Mouse (Mus musculus) midbrain, postnatal 0 days (tissue): Measurements from ENCODE around the gene Hcrt. TPM values are rescaled to one million over a fixed set of nuclear protein-coding genes. Genes with fewer than 3 reads are reported as not detected.

ENCODE experiments used
- ATAC-seq: fragments of 200-750 bp; cut with Nextera tagmentation; 2 replicates; pipeline ENCODE4 v1.8.0; 2017; ENCODE audit warnings: moderate number of reproducible peaks, mild to moderate bottlenecking, moderate TSS enrichment, moderate library complexity; ENCODE audit not compliant: low FRiP score
- DNase-seq: peaks from one replicate; pipeline ENCODE4 v3.0.0-alpha.2; 2015; ENCODE audit warnings: low spot score
- H3K27ac ChIP-seq: fragments of 300-500 bp; sonication (generic); 2 replicates; pipeline ENCODE4 v1.5.1; 2014; ENCODE audit warnings: low read depth, mild to moderate bottlenecking, low read length, mixed read lengths
- H3K27me3 ChIP-seq: fragments of 300-500 bp; sonication (generic); 2 replicates; pipeline ENCODE4 v1.6.1; 2014; ENCODE audit warnings: low read length, control low read depth, mixed read lengths; ENCODE audit not compliant: insufficient read depth
- H3K36me3 ChIP-seq: fragments of 300-500 bp; sonication (generic); 2 replicates; pipeline ENCODE4 v1.6.1; 2014; ENCODE audit warnings: low read length, control low read depth, mixed read lengths; ENCODE audit not compliant: insufficient read depth
- H3K4me1 ChIP-seq: fragments of 300-500 bp; sonication (generic); 2 replicates; pipeline ENCODE4 v1.6.1; 2014; ENCODE audit warnings: mild to moderate bottlenecking, control low read depth, antibody characterized with exemption, low read length, mixed read lengths; ENCODE audit not compliant: insufficient read depth
- H3K4me2 ChIP-seq: fragments of 300-500 bp; sonication (generic); 2 replicates; pipeline ENCODE4 v1.6.1; 2014; ENCODE audit warnings: low read depth, mild to moderate bottlenecking, low read length, mixed read lengths; ENCODE audit not compliant: poor library complexity, severe bottlenecking
- H3K4me3 ChIP-seq: fragments of 300-500 bp; sonication (generic); 2 replicates; pipeline ENCODE4 v1.5.1; 2014; ENCODE audit warnings: low read depth, mild to moderate bottlenecking, low read length, moderate library complexity
- H3K9ac ChIP-seq: fragments of 300-500 bp; sonication (generic); replicated peaks from 2 replicates; pipeline ENCODE4 v1.6.1; 2014; ENCODE audit warnings: mild to moderate bottlenecking, low read length, moderate library complexity, mixed read lengths; ENCODE audit not compliant: poor library complexity, severe bottlenecking
- H3K9me3 ChIP-seq: fragments of 300-500 bp; sonication (generic); 2 replicates; pipeline ENCODE4 v1.6.1; 2016; ENCODE audit warnings: low read length, control low read depth
- CTCF ChIP-seq: IDR thresholded peaks from 2 replicates; pipeline ENCODE4 v1.5.1; 2016; ENCODE audit warnings: antibody characterized with exemption, mild to moderate bottlenecking
- WGBS: fragments of 180-500 bp; shearing (Covaris S2); extraction: QIAGEN DNeasy Blood & Tissue Kit; methylation state at CpG from one replicate; pipeline ENCODE4 v1.1.7; 2014; 5-methylcytosine and 5-hydroxymethylcytosine counted together
- polyA plus RNA-seq: library from polyadenylated mRNA; unstranded; fragments of >200 nt; fragmentation: Nextera tagmentation; extraction: Ambion mirVana; gene quantifications from 2 replicates; pipeline ENCODE4 v1.2.1, GENCODE M21; 2015
- total RNA-seq: library from RNA; depleted of rRNA; stranded (reverse); fragments of >200 nt; gene quantifications from 2 replicates; pipeline ENCODE4 v1.2.3, GENCODE M21; 2014

Gene Hcrt
- total and polyA plus RNA-seq, 2 experiments from 2014 or later, result 4.5 to 16.8 TPM

DNA sequence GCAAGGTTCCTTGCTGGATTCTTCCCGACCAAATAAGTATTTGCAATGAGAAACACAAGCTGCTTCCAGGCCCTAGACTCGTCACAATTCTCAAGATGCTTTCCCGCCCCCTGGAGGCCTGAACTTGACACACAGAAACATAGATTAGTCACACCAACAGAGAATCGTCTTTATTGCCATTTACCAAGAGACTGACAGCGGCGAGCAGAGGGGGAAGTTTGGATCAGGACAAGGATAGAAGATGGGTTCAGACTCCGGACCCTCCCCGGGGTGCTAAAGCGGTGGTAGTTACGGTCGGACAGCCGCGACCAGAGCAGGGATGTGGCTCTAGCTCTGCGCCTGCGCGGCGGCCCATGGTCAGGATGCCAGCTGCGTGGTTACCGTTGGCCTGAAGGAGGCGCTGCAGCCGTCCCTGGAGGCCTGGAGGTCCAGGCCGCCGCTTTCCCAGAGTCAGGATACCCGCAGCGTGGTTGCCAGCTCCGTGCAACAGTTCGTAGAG, 1.1 kb downstream of the Hcrt start:
- DNase-seq (peak; percentile 91), ATAC-seq (peak; percentile 58; the same call in 1 of the 2 replicates)
- WGBS, result 1% methylated on average over 27 of the region's 27 CpGs
- Histone ChIP-seq H3K4me3 (peak overlapping the region; percentile 40), H3K27me3 (no peaks in the 10 kb centered on the region), H3K4me1 (0 out of 2 replicates have a peak, but pooled peaks cover 7% of the 10 kb centered on the region), H3K27ac (peak overlapping the region; percentile 57), H3K9me3 (no peaks in the 10 kb centered on the region), H3K9ac (peak overlapping the region; percentile 45), H3K36me3 (0 out of 2 replicates have a peak, but pooled peaks cover 3% of the 10 kb centered on the region), H3K4me2 (peak overlapping the region; percentile 63)
- TF ChIP-seq CTCF, result peak; percentile 83

DNA sequence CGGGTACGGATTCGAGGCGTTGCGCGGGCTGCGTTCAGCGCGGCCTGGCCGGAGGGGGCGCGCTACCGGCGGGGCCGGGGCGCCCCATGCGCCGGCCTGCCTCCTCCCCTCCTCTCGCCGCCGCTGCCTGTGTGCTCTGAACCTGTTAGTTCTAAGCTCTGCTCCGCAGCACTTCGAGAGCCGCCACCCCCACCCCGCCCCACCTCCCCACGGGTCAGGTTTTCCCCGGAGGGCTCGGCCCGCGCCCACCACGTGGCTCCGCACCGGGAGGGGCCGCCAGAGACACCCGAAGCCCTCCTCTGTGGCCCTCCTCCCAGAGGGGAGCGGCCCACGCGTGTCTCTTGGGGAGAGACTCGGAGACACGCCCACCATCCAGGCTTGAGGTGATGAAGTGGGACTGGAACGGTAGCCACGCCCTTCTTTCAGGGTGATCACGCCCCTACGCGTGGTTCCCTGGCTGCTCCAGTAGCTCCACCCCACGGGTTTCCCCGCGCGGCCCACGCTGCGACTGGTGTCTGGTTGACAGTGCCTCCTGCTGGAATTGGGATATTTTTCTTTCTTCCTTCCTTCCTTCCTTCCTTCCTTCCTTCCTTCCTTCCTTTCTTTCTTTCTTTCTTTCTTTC, 3.0 kb downstream of the Hcrt start, which contains the start of gene Kcnh4:
Kcnh4 (minus strand) TSS at position 332 of the 623 bp plus-strand sequence.
- H3K4me2 ChIP-seq, result peak within 1 kb of the TSS; percentile 73
- peak within 1 kb of the TSS; percentile 74 for H3K9ac ChIP-seq
- ATAC-seq (peak; percentile 74), DNase-seq (peak; percentile 91)
- no peaks in the 10 kb centered on the region for H3K9me3 ChIP-seq
- H3K4me3 ChIP-seq, result peak within 1 kb of the TSS; percentile 65
- H3K4me1 ChIP-seq, result 0 out of 2 replicates have a peak, but pooled peaks cover 7% of the 10 kb centered on the region
- TF ChIP-seq CTCF, result peak; percentile 78
- H3K36me3 ChIP-seq, result peaks cover 16% of the 10 kb centered on the region
- H3K27ac ChIP-seq, result peak within 1 kb of the TSS; percentile 69
- no peaks in the 10 kb centered on the region for H3K27me3 ChIP-seq
- WGBS, result under 1% methylated on average over 41 of the region's 51 CpGs

DNA sequence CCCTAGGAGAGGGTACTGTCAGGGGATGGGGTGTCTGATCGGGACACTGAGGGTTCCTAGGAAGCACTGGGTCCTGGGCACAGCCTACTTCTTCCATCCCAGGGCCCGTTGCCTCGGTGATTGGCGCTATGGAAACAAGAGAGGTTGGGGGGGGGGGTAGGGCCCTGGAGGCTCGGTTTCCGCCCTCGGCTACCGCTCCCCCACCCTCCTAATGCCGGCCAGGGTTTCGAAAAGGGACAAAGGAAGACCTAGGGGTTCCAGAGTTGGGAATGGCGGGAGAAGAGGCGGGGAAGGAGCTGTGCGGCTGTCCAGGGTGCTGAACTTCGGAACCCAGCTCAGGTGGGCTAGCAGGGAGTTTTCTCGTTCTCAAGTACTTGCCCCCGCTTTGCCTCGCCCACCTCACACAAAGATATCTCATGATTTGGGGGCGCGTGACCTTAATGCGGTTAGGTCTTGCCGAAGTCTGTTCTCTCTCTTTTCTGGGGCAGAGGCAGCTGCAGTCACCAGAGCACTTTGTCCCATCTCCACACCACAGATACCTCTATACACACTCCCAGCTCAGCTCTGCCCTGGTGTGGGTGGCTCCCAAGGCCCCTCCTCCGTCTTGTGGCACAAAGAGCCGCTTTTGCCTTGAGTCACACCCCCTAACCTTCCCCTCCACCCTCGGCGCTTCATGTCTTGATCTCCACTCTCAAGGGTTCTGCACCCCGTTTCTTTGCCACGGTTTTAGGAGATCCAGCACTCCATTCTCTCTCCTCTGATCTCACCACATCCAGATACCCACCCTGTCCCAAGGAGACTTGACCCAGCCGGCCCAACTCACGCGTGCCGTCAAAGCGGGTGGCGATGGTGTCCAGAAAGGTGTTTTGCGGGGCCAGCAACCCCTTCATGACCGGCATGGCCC, 3.8 kb downstream of the Hcrt start:
- TF ChIP-seq CTCF, result no peak
- Histone ChIP-seq H3K36me3 (peaks cover 21% of the 10 kb centered on the region), H3K27ac (peak overlapping the region; percentile 69), H3K4me2 (peak overlapping the region; percentile 73), H3K27me3 (no peaks in the 10 kb centered on the region), H3K9ac (peak overlapping the region; percentile 74), H3K4me3 (peak overlapping the region; percentile 65), H3K9me3 (no peaks in the 10 kb centered on the region), H3K4me1 (0 out of 2 replicates have a peak, but pooled peaks cover 7% of the 10 kb centered on the region)
- peak; percentile 18 for DNase-seq
- peak; percentile 63; the same call in 1 of the 2 replicates for ATAC-seq
- WGBS, result under 1% methylated on average over 26 of the region's 35 CpGs

DNA sequence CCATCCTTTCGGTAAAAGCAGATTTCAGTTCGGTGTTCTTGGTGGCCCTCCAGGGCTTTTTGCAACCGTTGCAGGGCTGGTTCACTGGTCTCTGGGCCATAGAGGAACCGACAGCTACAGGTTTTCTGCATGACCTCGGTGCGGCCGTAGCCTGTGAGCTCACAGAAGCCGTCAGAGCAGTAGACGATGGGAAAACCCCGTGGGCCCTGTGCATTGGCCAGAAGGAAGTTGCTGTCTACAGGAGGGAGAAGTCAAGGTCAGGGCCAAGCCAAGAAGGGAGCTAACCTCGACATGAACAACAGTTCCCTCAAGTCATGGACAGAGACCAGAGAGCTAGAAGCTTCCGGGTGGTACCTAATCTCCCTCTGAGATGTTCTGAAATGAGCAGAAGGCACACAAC, 5.2 kb downstream of the Hcrt start:
- 91% methylated on average over 12 of the region's 12 CpGs for WGBS
- no peak for TF ChIP-seq CTCF
- DNase-seq, result no peak
- Histone ChIP-seq H3K4me3 (peak overlapping the region; percentile 65; the same call in 1 of the 2 replicates), H3K4me1 (0 out of 2 replicates have a peak, but pooled peaks cover 7% of the 10 kb centered on the region), H3K36me3 (peaks cover 21% of the 10 kb centered on the region), H3K9me3 (no peaks in the 10 kb centered on the region), H3K27me3 (no peaks in the 10 kb centered on the region), H3K9ac (no peak overlapping the region), H3K4me2 (peak overlapping the region; percentile 73; the same call in 1 of the 2 replicates), H3K27ac (no peak overlapping the region)
- no peak for ATAC-seq

DNA sequence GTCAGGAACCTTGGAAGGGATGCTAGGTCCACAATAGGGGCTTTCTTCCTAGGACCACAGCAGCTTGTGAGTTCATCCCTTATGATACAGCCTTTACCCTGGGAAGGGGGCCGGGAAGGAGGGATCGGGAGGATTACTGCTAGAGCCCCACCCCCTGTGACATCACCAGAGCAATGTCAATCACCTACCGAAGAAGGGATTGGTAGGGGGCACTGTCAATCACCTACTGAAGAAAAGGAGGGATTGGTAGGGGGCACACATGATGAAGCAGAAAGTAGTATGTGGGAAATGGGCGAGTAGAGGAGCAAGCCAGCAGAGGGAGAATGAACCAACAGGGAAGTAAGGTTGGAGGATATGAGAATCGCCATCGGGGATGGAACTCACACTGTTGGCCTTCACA, 6.3 kb downstream of the Hcrt start:
- no peak overlapping the region for H3K4me2 ChIP-seq
- no peak overlapping the region for H3K27ac ChIP-seq
- TF ChIP-seq CTCF, result no peak
- H3K36me3 ChIP-seq, result peaks cover 21% of the 10 kb centered on the region
- DNase-seq (no peak), ATAC-seq (no peak)
- H3K27me3 ChIP-seq, result no peaks in the 10 kb centered on the region
- no peak overlapping the region for H3K9ac ChIP-seq
- WGBS, result 64% methylated on average over 6 of the region's 6 CpGs
- H3K4me1 ChIP-seq, result 0 out of 2 replicates have a peak, but pooled peaks cover 7% of the 10 kb centered on the region
- H3K9me3 ChIP-seq, result no peaks in the 10 kb centered on the region
- no peak overlapping the region for H3K4me3 ChIP-seq
